Mouse (Mus musculus): ENCODE data around the gene Shisa5.

DNA sequence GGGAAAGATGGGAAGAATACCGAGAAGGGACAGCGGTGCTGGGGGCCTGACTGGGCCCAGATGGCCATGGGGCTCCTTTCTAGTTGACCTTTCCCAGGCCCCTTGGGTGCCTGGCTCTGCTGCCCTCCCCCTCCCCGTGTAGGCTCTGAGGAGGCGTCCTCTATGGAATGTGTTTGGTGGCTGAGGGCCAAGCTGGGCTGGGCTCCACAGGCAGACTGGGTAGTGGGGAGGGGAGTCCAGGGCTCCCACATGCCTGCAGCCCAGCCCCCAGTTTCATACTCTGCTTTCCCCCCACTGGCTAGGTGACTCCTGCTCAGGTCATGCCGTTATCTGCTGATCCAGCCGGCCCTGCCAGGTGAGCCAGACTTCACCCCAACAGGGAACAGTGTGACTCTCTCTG is 60.6 kb downstream of the Shisa5 start:
- TF ChIP-seq MAFK (IDR thresholded peaks at IDR 0.05; ENCODE audit: insufficient read depth, low read depth, low read length) (no peak), CHD2 (IDR thresholded peaks at IDR 0.05; ENCODE audit: low read depth, low read length) (no peak), ZNF384 (IDR thresholded peaks at IDR 0.05; ENCODE audit: low read depth, low read length) (no peak)

All from ES-E14 (cell line).